Mouse (Mus musculus) telencephalon, adult 2 months (tissue): ENCODE data around the gene Ascl1.

Experiments
- DNase-seq: peaks from one replicate; pipeline ENCODE4 v3.0.0-alpha.2; 2011; ENCODE audit warnings: low read depth, low spot score

The Ascl1 gene

DNA sequence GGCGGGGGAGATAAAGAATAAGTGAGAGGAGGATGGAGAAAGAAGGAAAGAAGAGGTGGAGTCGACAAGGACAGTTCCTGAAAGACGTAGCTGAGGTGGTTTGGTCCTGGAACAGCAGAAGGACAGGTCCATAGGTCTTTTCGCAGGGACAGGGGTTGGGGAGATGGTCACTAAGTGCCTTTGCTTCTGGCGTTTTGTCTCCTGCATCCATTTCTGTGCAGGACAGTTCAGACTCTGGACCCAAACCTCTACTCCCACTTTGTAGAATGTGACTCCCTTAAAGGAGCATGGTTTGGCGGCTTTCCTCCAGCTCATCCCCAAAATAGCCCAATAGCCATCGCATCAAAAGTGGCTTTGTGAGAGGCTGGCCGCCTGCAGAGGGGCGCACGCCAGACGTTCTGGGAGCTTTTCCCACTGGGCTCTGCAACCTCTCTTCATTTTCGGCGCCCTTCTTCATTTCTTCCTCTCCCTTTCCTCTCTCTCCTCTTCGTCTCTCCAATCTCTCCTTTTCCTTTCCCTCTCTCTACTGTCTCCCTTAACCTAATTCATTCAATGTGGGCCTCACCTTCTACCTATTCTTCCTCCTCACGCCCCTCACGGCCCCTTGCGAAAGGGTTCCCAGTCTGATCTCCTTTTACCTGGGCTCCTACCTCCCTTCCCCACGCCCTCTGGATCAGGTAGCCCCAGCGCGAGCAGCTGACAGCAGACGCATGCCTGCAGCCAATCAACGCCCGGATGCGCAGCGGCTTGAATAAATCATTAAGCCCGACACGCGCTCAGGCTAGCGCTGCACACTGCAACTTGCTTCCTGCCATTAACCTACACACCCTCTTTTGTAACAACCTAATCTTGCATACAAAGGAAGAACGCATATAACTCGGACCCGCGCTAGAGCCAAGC, 7.5 kb downstream of the Ascl1 start:
- DNase-seq = no peak

- DNase-seq = no peak
Observed at GRCm38 (mm10) chr10:87484831-87485720, 8.4 kb downstream of the Ascl1 start.

- DNase-seq = no peak
Observed at GRCm38 (mm10) chr10:87477895-87478294, 15.6 kb downstream of the Ascl1 start.

DNA sequence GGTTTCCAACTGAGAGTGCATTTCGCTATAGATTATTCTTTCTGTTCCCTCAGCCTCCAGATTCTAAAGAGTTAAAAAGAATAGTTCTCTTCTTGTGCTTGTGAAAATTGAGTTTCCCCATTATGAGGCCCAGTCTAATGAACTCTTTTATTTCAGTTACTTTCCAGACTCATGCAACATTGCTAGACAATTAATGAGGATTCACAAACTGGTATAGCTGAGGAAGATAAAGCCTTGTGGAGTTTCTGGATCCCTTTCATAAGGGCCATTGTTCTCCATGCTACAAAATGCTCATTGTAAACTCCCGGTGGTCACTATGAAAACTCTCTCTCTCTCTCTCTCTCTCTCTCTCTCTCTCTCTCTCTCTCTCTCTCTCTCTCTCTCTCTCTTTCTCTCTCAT, 18.5 kb downstream of the Ascl1 start:
- DNase-seq = no peak

GRCm38 (mm10) chr10:87473475-87474131, 19.9 kb downstream of the Ascl1 start:
- no peak for DNase-seq

- no peak for DNase-seq
Observed at GRCm38 (mm10) chr10:87450777-87451176, 42.7 kb downstream of the Ascl1 start.

DNA sequence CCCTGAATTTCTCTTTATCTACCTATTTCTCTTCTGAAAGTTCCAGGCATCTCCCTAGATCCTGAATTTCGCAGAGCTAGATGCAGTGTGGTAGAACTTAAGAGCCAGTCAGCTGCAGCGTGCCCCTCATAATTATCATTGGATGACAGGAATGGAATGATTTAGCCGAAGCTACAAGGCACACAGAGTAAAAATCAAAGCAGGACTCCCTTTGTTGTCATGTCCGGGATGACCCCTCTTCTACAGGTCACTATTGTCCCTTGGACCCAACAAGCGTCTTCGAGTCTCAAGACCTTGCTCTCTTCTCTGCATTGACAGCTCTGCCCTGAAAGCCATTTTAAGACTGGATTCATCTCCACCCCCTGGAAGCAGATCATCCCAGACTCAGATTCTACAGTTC, 44.1 kb downstream of the Ascl1 start:
- DNase-seq = no peak

DNA sequence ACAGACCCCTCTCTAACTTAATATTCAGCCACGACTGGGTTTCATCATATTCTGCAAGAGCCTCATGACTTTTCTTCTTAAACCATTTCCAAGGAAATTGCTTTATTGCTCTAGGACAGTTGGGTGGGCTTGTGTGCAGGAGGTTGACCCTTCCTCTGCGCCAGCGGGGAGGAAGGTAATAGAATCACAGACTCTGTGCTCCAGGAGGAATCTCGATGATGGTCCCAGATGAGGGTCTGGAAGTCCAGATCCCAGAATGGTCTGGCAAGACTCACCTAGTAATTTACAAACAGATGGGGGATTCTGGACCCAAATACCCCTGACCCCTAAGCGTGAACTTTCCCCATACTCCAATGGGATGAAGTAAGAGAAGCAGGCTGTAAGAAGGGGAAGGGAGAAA, 45.2 kb downstream of the Ascl1 start:
- DNase-seq = no peak

DNA sequence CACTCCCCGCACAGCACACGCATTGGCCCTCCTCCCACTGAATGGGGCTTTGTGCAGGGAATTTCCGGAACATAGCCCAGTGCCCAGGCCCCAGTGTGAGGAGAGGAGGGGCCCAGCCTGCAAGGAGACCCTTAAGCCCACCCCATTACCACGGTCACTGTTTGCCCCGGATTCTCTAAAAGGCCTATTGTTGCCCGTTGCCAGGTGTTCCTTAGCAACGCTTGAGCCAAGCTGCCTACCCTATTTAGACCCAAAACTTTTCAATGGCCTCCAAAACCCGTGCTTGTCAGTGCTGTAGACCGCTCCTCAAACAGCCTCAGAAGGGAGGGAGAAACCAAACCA, 45.7 kb downstream of the Ascl1 start:
- peak; percentile 2 for DNase-seq

DNA sequence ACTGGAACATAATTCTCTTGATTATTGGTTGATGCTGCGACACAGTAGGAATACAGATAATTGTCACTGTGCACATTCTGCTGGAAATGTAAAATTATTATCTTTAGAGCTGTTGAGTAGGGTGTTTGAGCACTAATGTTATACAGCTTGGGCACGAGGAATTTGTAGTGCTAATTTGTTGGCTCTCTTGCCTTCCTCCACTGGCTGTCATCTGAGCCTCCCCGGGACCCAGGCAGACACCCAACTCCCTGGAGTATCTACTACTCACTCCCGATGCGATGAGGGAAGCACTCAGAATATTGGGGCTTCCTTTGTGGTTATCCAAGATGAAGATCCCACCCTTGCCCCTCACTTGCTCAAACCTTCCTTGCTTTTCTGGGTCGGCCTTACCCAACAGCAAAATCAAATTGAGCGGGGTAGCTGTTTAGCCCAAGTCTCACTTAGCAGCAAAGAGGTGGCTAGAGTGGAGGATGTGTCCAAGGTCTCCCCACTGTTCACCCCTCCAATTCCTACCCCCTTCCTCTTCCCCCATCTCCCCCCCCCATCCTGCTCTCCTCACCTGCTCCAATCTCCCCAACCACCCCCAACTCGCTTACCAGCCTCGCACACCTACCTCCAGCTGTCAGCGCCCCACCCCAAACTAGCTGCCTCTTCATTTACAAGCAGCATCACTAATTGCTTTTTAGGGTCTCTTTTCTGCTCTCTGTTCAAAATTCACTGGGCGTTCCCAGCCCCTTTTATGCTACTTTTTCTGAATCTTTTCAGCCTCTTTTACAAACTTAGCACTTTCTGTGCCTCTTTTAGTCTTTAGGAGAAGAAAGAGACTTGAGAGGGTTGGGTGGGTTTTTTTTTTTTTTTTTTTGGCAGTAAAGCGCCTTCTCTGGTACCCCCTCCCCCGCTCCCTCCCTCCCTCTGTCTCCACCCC, 46.4 kb downstream of the Ascl1 start:
- DNase-seq = peak; percentile 42

GRCm38 (mm10) chr10:87446139-87446828, 47.2 kb downstream of the Ascl1 start:
- no peak for DNase-seq
